Mouse (Mus musculus) yolk sac, embryonic 10.5 days (tissue): ENCODE data around the gene Arpc2.
"Not testable (repeated sequence)": the region's sequence is repeated elsewhere in the genome, so short reads cannot be mapped to it uniquely, and the experiment has no call there.

Source experiments
- DNase-seq: peaks from one replicate; pipeline ENCODE4 v3.0.0-alpha.2; 2017; ENCODE audit warnings: low spot score

Arpc2 gene

GRCm38 (mm10) chr1:74283686-74284463 is 48.0 kb downstream of the Arpc2 start:
- DNase-seq, result peak; percentile 89

- DNase-seq, result peak; percentile 100
These were observed 48.8 kb downstream of the Arpc2 start, which contains the start of the genes Aamp and Pnkd for GRCm38 (mm10) chr1:74284543-74285160. TSS of gene Aamp (minus strand) at chr1:74284738. TSS of gene Pnkd (plus strand) at chr1:74284930.

DNA sequence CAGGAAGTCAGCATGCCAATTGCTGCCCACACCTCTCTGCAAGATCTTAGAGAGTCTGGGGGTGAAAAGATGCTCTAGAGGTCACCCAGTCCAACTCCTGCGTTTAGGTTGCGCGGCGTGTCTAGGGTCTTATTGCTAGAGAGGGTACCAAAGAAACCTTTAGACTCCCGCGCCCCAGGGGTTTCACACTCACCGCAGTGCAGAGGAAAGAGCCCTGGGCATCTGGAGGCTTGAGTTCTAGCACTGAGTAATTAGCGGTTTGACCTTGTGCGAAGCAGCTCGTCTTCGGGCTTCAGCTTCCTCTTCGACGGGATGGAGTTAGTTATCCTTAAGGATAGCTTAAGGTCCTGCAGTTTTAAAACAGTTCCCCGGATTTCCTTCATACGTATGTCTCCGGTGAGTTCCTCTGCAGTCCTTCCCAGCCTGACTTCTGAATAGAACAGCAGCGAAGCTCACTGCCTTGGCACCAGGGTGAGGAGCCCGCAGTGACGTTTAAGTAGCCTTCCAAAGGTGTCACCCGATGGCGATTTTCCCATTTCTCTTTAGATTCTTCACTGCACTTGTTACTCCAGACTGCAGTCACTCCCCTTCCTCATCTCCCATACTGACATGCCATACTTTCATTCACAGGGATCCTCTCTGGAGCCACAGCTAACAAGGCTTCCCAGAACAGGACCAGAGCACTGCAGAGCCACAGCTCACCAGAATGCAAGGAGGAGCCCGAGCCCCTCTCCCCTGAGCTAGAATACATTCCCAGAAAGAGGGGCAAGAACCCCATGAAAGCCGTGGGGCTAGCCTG is 49.5 kb downstream of the Arpc2 start:
- no peak for DNase-seq

DNA sequence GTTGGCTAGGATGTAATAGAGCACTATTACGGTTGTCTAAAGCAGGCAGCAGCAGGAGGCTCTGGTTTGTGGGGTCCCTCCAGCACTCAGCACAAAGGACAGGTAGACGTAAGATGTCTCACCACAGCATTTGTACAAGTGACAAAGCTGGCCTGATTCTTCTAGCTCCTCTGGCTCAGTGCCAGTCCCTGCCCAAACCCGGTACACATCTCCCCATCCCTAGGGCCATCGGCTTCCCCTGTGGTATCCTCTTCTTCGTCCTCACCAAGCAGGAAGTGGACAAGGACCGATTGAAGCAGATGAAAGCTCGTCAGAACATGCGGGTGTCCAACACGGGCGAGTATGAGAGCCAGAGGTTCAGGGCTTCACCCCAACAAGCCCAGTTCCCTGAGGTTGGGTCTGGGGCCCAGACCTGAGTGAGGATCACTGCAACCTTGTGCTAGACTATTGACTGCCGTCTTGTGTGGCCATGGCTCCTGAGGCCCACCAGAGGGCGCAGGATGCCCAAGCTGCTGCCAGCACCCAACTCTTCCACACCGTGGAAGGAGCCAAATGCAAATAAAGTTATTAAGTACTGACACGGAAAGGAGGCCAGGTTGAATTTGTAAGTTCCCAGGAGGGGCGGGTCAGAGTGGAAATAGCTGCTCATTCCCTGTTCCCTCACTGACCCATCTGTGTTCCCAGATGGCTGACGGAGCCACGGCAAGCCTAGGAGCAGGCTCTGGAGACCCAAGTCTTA is 51.2 kb downstream of the Arpc2 start:
- not testable (repeated sequence) for DNase-seq

DNA sequence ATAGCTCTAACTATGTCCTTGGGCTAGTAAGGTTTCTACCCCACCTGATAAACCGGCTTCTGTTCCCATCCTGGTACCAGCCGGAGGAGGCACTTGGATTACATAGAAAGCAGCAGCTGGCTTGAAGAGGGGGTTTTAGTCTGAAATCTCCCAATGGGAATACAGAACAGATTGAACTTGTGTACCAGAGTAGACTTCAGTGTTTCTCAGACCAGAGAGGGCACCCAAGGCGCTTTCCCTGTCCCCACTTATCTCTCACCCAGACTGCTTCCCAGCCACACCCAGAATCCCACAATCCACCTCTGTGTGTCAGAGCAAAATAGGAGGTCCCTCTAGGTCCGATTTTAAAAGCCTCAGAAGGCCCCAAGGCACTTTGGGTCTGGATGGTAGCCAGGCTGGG is 52.4 kb downstream of the Arpc2 start:
- no peak for DNase-seq

GRCm38 (mm10) chr1:74289248-74289647 is 53.4 kb downstream of the Arpc2 start:
- DNase-seq, result no peak

GRCm38 (mm10) chr1:74289740-74290139 is 53.9 kb downstream of the Arpc2 start:
- no peak for DNase-seq

GRCm38 (mm10) chr1:74290141-74290540 is 54.3 kb downstream of the Arpc2 start:
- no peak for DNase-seq

DNA sequence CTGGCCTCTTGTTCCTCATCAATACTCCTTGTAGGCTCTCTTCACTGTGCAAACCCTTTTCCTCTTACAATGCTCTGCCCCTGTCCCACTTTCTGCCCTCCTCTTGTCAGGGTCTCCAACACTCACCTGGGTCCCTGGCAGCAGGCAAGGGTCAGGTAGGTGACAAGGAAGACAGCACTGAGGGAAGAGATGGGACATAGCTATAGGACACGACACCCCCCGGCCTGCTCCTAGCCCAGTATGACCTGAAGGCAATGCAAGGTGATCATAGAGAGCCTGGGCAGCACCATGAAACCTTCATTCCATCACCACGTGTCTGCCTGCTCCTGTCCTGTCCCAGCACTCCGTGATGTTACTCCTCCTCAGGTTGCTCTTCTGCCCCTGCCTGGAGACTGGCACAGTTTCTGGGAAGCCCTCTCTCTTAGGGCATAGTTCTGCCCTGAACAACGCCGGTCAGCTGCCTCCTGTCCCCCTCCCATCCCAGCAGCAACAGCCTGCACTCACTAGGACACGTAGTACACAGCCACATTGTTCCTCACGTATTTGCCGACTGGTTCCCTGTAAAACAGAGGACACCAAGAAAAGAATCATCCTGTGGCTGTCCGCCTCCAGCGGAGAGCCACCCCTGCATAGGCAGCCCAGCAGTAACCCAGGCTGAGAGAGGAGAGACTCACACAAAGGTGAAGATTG is 56.6 kb downstream of the Arpc2 start:
- DNase-seq, result no peak

DNA sequence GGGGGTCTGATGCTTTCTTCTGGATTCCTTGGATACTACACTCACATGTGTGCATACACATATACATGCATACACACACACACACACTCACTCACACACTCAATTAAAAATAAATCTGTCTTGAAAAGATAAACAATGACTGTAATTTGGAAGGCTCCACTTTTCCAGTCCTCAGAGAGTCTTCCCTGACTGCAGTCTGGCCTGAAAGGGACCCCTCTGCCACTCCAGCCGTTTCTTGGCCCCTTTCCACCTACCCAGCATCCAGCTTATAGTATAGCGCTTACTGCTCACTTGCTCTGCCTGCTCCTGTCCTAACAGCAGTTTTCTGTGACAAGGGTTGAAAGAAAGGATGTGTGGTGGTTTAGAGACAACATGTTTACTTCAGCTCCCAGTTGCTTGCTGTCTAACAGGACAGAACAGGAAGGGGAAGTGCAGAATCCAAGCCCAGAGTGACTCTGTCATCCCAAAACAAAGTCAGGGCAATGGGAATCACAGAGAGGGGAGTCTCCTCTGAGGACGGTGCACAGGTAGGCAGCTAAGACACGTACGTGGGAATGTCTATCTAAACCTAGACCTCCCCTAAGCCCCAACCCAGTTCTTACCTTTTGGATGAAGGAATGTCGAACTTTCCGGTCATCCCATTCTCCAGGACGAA is 57.5 kb downstream of the Arpc2 start:
- DNase-seq, result no peak

DNA sequence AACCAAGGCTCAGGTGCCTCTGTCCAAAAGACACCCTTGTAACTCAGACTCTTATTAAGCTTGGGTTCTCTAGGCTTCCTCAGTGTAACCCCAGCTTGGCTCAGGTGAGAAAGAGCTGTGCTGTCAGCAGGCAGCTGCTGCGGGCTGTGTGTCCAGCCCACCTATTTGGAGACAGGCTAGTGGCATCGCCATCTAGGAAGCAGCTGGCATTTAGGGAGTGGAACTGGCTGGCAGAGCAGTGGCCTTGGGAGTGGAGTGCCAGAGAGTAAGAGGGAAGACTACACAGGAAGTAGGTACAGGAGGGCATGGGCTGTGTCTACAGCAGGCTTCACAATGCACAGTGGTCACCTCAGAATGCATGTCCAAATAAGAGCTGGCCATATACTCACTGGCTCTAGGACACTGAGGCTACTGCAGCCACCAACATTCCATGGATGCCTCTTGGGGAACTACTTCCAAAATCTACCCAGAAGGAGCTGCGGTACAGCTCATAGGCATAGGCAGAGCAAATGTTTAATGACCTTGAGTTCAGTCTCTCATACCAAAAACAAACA is 58.3 kb downstream of the Arpc2 start:
- DNase-seq, result no peak

DNA sequence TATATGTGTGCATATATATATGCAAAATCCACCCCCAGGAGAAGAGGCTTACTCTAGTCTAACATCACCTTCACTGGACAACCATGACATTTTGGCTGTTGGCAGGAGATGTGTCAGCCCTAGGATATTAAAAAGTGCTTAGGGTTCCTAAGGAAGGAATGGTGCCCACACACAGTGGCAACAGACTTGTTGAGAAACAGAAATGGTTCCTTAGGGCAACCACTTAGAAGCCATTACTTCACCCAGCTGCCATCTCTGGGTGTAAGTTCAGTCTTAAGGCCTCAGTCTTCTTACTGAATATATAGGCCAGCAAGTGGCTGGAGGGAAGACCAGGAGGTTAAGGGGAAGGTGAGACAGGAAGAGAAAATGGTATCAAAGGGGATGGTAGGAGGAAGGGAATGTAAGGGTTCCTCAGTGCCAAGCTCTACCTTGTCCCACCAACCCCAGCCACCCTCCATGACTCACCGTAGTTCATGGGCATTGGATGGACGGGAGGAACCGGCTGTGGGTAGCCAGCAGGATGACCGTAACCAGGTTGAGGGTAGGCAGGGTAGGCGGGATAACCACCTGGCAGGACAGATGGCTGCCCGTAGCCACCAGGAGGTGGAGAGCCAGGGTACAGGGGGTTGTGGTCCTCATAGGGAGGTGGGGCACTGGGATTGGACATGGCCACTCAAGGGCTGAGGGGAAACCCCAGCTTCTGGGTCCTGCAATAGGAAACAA is 59.0 kb downstream of the Arpc2 start:
- no peak for DNase-seq

DNA sequence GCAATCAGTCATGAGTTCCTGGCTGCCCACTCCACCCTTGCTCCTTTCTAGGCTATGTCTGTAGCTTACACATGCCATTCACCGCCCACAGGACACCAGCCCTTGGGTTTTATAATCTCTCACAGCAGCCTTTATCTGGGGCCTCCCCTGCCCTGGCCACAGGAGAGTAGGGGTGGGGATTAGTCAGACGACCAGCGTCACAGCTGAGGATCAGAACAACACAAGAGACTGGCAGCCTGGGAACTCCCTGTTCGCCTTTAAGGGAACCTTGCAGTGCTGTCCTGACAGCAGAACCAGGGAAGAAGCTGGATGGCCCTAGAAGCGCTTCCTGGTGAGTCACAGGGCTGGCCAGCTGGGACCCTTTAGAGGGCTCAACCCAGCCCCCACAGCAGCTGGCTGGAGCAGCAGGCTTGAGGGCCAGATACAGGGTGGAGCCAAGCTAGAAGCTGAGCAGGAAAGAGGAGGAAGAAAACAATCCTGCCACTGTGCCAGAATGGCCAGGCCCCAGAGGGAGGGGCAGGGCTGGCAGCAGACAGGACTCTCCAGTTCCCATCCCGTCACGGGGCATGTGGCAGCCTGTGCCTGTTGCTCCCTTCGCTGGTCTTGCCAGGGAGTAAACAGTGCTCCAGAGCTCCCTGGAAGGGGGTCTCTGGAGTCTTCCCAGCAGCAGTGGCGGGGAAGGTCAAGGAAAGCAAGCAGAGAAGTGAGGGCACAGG is 59.7 kb downstream of the Arpc2 start:
- peak; percentile 72 for DNase-seq

- DNase-seq, result no peak
These were observed 60.6 kb downstream of the Arpc2 start for GRCm38 (mm10) chr1:74296477-74296876.

DNA sequence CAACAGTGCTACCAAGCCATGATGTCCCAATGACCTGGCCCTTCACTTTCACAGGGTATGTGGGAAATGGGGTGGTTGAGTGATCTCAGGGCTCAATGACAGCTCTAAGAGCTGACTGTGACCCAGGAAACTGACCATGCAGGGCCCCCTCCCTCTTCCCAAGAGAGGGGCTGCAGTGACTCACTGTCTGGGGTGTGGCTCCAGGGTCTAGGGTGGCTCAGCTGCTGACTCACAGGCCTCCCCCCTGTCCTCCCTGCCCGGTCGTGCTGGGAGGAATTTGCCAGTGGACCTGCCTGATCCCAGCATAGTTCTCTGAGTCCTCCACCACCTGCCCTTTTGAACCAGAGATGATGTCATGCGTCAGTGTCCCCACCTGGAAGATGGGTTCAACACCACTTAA is 61.4 kb downstream of the Arpc2 start:
- no peak for DNase-seq

GRCm38 (mm10) chr1:74298157-74298750 is 62.4 kb downstream of the Arpc2 start:
- no peak for DNase-seq

GRCm38 (mm10) chr1:74298996-74299395 is 63.1 kb downstream of the Arpc2 start:
- no peak for DNase-seq

- no peak for DNase-seq
These were observed 64.6 kb downstream of the Arpc2 start for GRCm38 (mm10) chr1:74300347-74301110.
